Mouse (Mus musculus): ENCODE measurements around the gene Fcgr1. TPM values are rescaled to one million over a fixed set of nuclear protein-coding genes. Genes with fewer than 3 reads are reported as not detected.
"Not testable (repeated sequence)": the region's sequence is repeated elsewhere in the genome, so short reads cannot be mapped to it uniquely, and the experiment has no call there.

The Fcgr1 gene
- polyA plus RNA-seq, 1 experiment from 2014 or later: 0.89 TPM

GRCm38 (mm10) chr3:96330181-96330580, 36.4 kb upstream of the Fcgr1 start:
- H3K4me2 ChIP-seq: no peak overlapping the region

GRCm38 (mm10) chr3:96328730-96329387, 35.1 kb upstream of the Fcgr1 start:
- peak overlapping the region; percentile 72 for H3K4me2 ChIP-seq

More at GRCm38 (mm10) chr3:96330181-96330580, 36.4 kb upstream of the Fcgr1 start:
- Histone ChIP-seq H3K9me3 (replicated peaks; ENCODE audit: control insufficient read depth, low read length) (no peaks in the 10 kb centered on the region), H3K27me3 (ENCODE audit: control insufficient read depth, insufficient read depth, low read length) (peaks cover 42% of the 10 kb centered on the region), H3K27ac (ENCODE audit: low read depth, low read length) (no peak overlapping the region), H3K4me3 (ENCODE audit: low read depth, low read length) (no peak overlapping the region), H3K4me1 (ENCODE audit: control insufficient read depth, insufficient read depth, low read length) (peaks cover 6% of the 10 kb centered on the region; the same call in 1 of the 2 replicates), H3K36me3 (ENCODE audit: control insufficient read depth, insufficient read depth, low read length) (no peaks in the 10 kb centered on the region), H3K9ac (ENCODE audit: low read depth, low read length) (no peak overlapping the region)
- WGBS (ENCODE audit: insufficient replicate concordance): 78% methylated on average over 4 of the region's 4 CpGs
- ATAC-seq (replicated peaks; ENCODE audit: insufficient number of reproducible peaks, low FRiP score, low TSS enrichment): no peak

GRCm38 (mm10) chr3:96328060-96328729, 34.4 kb upstream of the Fcgr1 start:
- H3K9me3 ChIP-seq (replicated peaks; ENCODE audit: control insufficient read depth, low read length); H3K36me3 ChIP-seq (ENCODE audit: control insufficient read depth, insufficient read depth, low read length); H3K27ac ChIP-seq (ENCODE audit: low read depth, low read length); H3K4me1 ChIP-seq (ENCODE audit: control insufficient read depth, insufficient read depth, low read length): not testable (repeated sequence)
- H3K27me3 ChIP-seq (ENCODE audit: control insufficient read depth, insufficient read depth, low read length): peaks cover 39% of the 10 kb centered on the region
- peak overlapping the region; percentile 70; the same call in 1 of the 2 replicates for H3K9ac ChIP-seq (ENCODE audit: low read depth, low read length)
- H3K4me2 ChIP-seq: peak overlapping the region; percentile 72
- H3K4me3 ChIP-seq (ENCODE audit: low read depth, low read length): peak overlapping the region; percentile 43
- peak; percentile 89 for ATAC-seq (replicated peaks; ENCODE audit: insufficient number of reproducible peaks, low FRiP score, low TSS enrichment)
- WGBS (ENCODE audit: insufficient replicate concordance): under 1% methylated on average over 44 of the region's 49 CpGs

More at GRCm38 (mm10) chr3:96328730-96329387, 35.1 kb upstream of the Fcgr1 start:
- Histone ChIP-seq H3K4me3 (ENCODE audit: low read depth, low read length) (peak overlapping the region; percentile 43), H3K27ac (ENCODE audit: low read depth, low read length) (no peak overlapping the region), H3K36me3 (ENCODE audit: control insufficient read depth, insufficient read depth, low read length) (no peaks in the 10 kb centered on the region), H3K27me3 (ENCODE audit: control insufficient read depth, insufficient read depth, low read length) (peaks cover 37% of the 10 kb centered on the region), H3K9ac (ENCODE audit: low read depth, low read length) (no peak overlapping the region), H3K9me3 (replicated peaks; ENCODE audit: control insufficient read depth, low read length) (no peaks in the 10 kb centered on the region), H3K4me1 (ENCODE audit: control insufficient read depth, insufficient read depth, low read length) (peaks cover 6% of the 10 kb centered on the region; the same call in 1 of the 2 replicates)
- ATAC-seq (replicated peaks; ENCODE audit: insufficient number of reproducible peaks, low FRiP score, low TSS enrichment): no peak
- WGBS (ENCODE audit: insufficient replicate concordance): 13% methylated on average over 15 of the region's 15 CpGs

GRCm38 (mm10) chr3:96327647-96328046, 33.9 kb upstream of the Fcgr1 start:
- Histone ChIP-seq H3K4me1 (ENCODE audit: control insufficient read depth, insufficient read depth, low read length) (peaks cover 6% of the 10 kb centered on the region; the same call in 1 of the 2 replicates), H3K4me3 (ENCODE audit: low read depth, low read length) (peak overlapping the region; percentile 43), H3K9me3 (replicated peaks; ENCODE audit: control insufficient read depth, low read length) (no peaks in the 10 kb centered on the region), H3K27me3 (ENCODE audit: control insufficient read depth, insufficient read depth, low read length) (peaks cover 36% of the 10 kb centered on the region), H3K27ac (ENCODE audit: low read depth, low read length) (no peak overlapping the region), H3K9ac (ENCODE audit: low read depth, low read length) (peak overlapping the region; percentile 43), H3K36me3 (ENCODE audit: control insufficient read depth, insufficient read depth, low read length) (no peaks in the 10 kb centered on the region), H3K4me2 (peak overlapping the region; percentile 72)
- ATAC-seq (replicated peaks; ENCODE audit: insufficient number of reproducible peaks, low FRiP score, low TSS enrichment): no peak
- WGBS (ENCODE audit: insufficient replicate concordance): under 1% methylated on average over 16 of the region's 18 CpGs

GRCm38 (mm10) chr3:96327131-96327530, 33.4 kb upstream of the Fcgr1 start:
- Histone ChIP-seq H3K4me2 (peak overlapping the region; percentile 72), H3K9me3 (replicated peaks; ENCODE audit: control insufficient read depth, low read length) (no peaks in the 10 kb centered on the region), H3K27me3 (ENCODE audit: control insufficient read depth, insufficient read depth, low read length) (peaks cover 36% of the 10 kb centered on the region), H3K36me3 (ENCODE audit: control insufficient read depth, insufficient read depth, low read length) (no peaks in the 10 kb centered on the region), H3K4me1 (ENCODE audit: control insufficient read depth, insufficient read depth, low read length) (peaks cover 3% of the 10 kb centered on the region; the same call in 1 of the 2 replicates), H3K9ac (ENCODE audit: low read depth, low read length) (no peak overlapping the region), H3K4me3 (ENCODE audit: low read depth, low read length) (no peak overlapping the region), H3K27ac (ENCODE audit: low read depth, low read length) (no peak overlapping the region)
- no peak for ATAC-seq (replicated peaks; ENCODE audit: insufficient number of reproducible peaks, low FRiP score, low TSS enrichment)
- WGBS (ENCODE audit: insufficient replicate concordance): 4% methylated on average over 6 of the region's 6 CpGs

- H3K4me2 ChIP-seq; H3K9me3 ChIP-seq (replicated peaks; ENCODE audit: control insufficient read depth, low read length); ATAC-seq (replicated peaks; ENCODE audit: insufficient number of reproducible peaks, low FRiP score, low TSS enrichment); H3K36me3 ChIP-seq (ENCODE audit: control insufficient read depth, insufficient read depth, low read length); H3K4me1 ChIP-seq (ENCODE audit: control insufficient read depth, insufficient read depth, low read length); H3K27ac ChIP-seq (ENCODE audit: low read depth, low read length); H3K9ac ChIP-seq (ENCODE audit: low read depth, low read length); H3K4me3 ChIP-seq (ENCODE audit: low read depth, low read length): not testable (repeated sequence)
- peaks cover 14% of the 10 kb centered on the region for H3K27me3 ChIP-seq (ENCODE audit: control insufficient read depth, insufficient read depth, low read length)
- WGBS (ENCODE audit: insufficient replicate concordance): 62% methylated on average over 6 of the region's 6 CpGs
Measured at GRCm38 (mm10) chr3:96323806-96324205, 30.0 kb upstream of the Fcgr1 start.

- no peak overlapping the region for H3K27ac ChIP-seq (ENCODE audit: low read depth, low read length)
- H3K4me1 ChIP-seq (ENCODE audit: control insufficient read depth, insufficient read depth, low read length): no peaks in the 10 kb centered on the region
- H3K9ac ChIP-seq (ENCODE audit: low read depth, low read length): no peak overlapping the region
- no peaks in the 10 kb centered on the region for H3K36me3 ChIP-seq (ENCODE audit: control insufficient read depth, insufficient read depth, low read length)
- H3K27me3 ChIP-seq (ENCODE audit: control insufficient read depth, insufficient read depth, low read length): peaks cover 12% of the 10 kb centered on the region
- WGBS (ENCODE audit: insufficient replicate concordance): 10% methylated on average over 10 of the region's 10 CpGs
- no peak for ATAC-seq (replicated peaks; ENCODE audit: insufficient number of reproducible peaks, low FRiP score, low TSS enrichment)
- no peaks in the 10 kb centered on the region for H3K9me3 ChIP-seq (replicated peaks; ENCODE audit: control insufficient read depth, low read length)
- H3K4me2 ChIP-seq: 0 out of 2 replicates have a peak overlapping the region, but pooled peaks have one; percentile 2
- H3K4me3 ChIP-seq (ENCODE audit: low read depth, low read length): peak overlapping the region; percentile 10; the same call in 1 of the 2 replicates
Measured at GRCm38 (mm10) chr3:96322609-96323008, 28.8 kb upstream of the Fcgr1 start.

GRCm38 (mm10) chr3:96321891-96322290, 28.1 kb upstream of the Fcgr1 start:
- H3K27ac ChIP-seq (ENCODE audit: low read depth, low read length): no peak overlapping the region
- H3K9me3 ChIP-seq (replicated peaks; ENCODE audit: control insufficient read depth, low read length): no peaks in the 10 kb centered on the region
- peaks cover 12% of the 10 kb centered on the region for H3K27me3 ChIP-seq (ENCODE audit: control insufficient read depth, insufficient read depth, low read length)
- no peaks in the 10 kb centered on the region for H3K36me3 ChIP-seq (ENCODE audit: control insufficient read depth, insufficient read depth, low read length)
- ATAC-seq (replicated peaks; ENCODE audit: insufficient number of reproducible peaks, low FRiP score, low TSS enrichment): no peak
- 9% methylated on average over 15 of the region's 15 CpGs for WGBS (ENCODE audit: insufficient replicate concordance)
- peak overlapping the region; percentile 2; the same call in 1 of the 2 replicates for H3K4me2 ChIP-seq
- no peak overlapping the region for H3K4me3 ChIP-seq (ENCODE audit: low read depth, low read length)
- H3K9ac ChIP-seq (ENCODE audit: low read depth, low read length): no peak overlapping the region
- H3K4me1 ChIP-seq (ENCODE audit: control insufficient read depth, insufficient read depth, low read length): no peaks in the 10 kb centered on the region

Measured in heart, embryonic 11.5 days (tissue).